Mouse (Mus musculus) limb, embryonic 14.5 days (tissue): ENCODE measurements around the gene Gstp2. TPM values are rescaled to one million over a fixed set of nuclear protein-coding genes. Genes with fewer than 3 reads are reported as not detected.

Experiments used
- ATAC-seq: fragments of 200-750 bp; cut with Nextera tagmentation; 2 replicates; pipeline ENCODE4 v1.8.0; 2017; ENCODE audit warnings: low read depth, moderate number of reproducible peaks, moderate TSS enrichment; ENCODE audit not compliant: low FRiP score
- DNase-seq: peaks from one replicate; pipeline ENCODE4 v3.0.0-alpha.2; 2015; ENCODE audit warnings: low spot score
- H3K27ac ChIP-seq: fragments of 300-500 bp; sonication (generic); replicated peaks from 2 replicates; pipeline ENCODE4 v1.5.1; 2014; ENCODE audit warnings: low read depth, mild to moderate bottlenecking, low read length, moderate library complexity, mixed read lengths
- H3K27me3 ChIP-seq: fragments of 300-500 bp; sonication (generic); 2 replicates; pipeline ENCODE4 v1.6.1; 2014; ENCODE audit warnings: low read length, mixed read lengths; ENCODE audit not compliant: control insufficient read depth, insufficient read depth
- H3K36me3 ChIP-seq: fragments of 300-500 bp; sonication (generic); 2 replicates; pipeline ENCODE4 v1.6.1; 2014; ENCODE audit warnings: mild to moderate bottlenecking, low read length, moderate library complexity, mixed read lengths; ENCODE audit not compliant: control insufficient read depth, insufficient read depth
- H3K4me1 ChIP-seq: fragments of 300-500 bp; sonication (generic); 2 replicates; pipeline ENCODE4 v1.6.1; 2014; ENCODE audit warnings: antibody characterized with exemption, low read length, mixed read lengths; ENCODE audit not compliant: control insufficient read depth, insufficient read depth
- H3K4me2 ChIP-seq: fragments of 300-500 bp; sonication (generic); replicated peaks from 2 replicates; pipeline ENCODE4 v1.6.1; 2014; ENCODE audit warnings: low read depth, mild to moderate bottlenecking, low read length, moderate library complexity; ENCODE audit not compliant: severe bottlenecking
- H3K4me3 ChIP-seq: fragments of 300-500 bp; sonication (generic); replicated peaks from 2 replicates; pipeline ENCODE4 v1.5.1; 2014; ENCODE audit warnings: low read length
- H3K9ac ChIP-seq: fragments of 300-500 bp; sonication (generic); 2 replicates; pipeline ENCODE4 v1.6.1; 2014; ENCODE audit warnings: mild to moderate bottlenecking, low read depth, low read length, moderate library complexity; ENCODE audit not compliant: severe bottlenecking
- H3K9me3 ChIP-seq: fragments of 300-500 bp; sonication (generic); 2 replicates; pipeline ENCODE4 v1.6.1; 2016; ENCODE audit warnings: low read length; ENCODE audit not compliant: control insufficient read depth
- POLR2A ChIP-seq: fragments of 200-500 bp; IDR thresholded peaks from 2 replicates; pipeline ENCODE4 v1.8.0; 2012; ENCODE audit warnings: inconsistent platforms, mild to moderate bottlenecking, moderate library complexity, borderline replicate concordance; ENCODE audit not compliant: insufficient read depth, insufficient read length; ENCODE audit errors: extremely low read depth
- WGBS: fragments of 180-500 bp; shearing (Covaris S2); extraction: QIAGEN DNeasy Blood & Tissue Kit; methylation state at CpG from one replicate; pipeline ENCODE4 v1.1.7; 2014; 5-methylcytosine and 5-hydroxymethylcytosine counted together
- polyA plus RNA-seq, 2 experiments: library from polyadenylated mRNA; depleted of rRNA in 1 of 2; stranded (reverse) in 1 of 2; unstranded in 1 of 2; fragments of >200 nt; fragmentation: Nextera tagmentation in 1 of 2; extraction: Ambion mirVana in 1 of 2; gene quantifications; 2 replicates each; pipeline versions ENCODE4 v1.2.1 to v1.2.3; 2012 to 2014

The Gstp2 gene
- polyA plus RNA-seq, 2 experiments, result 1.7 to 10.8 TPM

DNA sequence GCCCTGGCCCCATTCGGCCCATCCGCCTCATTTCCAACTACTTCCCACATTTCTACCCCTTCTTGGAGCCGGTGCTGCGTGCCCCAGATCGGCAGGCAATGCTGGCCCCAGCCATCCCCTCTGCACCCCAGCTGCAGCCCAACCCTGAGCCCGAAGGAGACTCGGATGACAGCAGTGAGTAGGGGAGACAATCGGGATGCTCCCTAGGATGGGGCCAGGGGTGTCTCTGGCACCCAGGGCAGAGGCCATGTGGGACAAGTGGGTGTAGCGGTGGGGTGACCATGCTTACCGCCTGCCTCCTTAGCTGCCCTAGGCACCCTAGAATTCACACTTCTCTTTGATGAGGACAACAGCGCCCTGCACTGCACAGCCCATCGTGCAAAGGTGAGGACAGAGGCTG is 42.2 kb downstream of the Gstp2 start:
- no peak for DNase-seq
- no peaks in the 10 kb centered on the region for H3K9me3 ChIP-seq
- H3K36me3 ChIP-seq, result peaks cover 42% of the 10 kb centered on the region
- 66% methylated on average over 12 of the region's 12 CpGs for whole genome bisulfite sequencing
- H3K4me3 ChIP-seq, result no peak overlapping the region
- no peak for ATAC-seq
- no peaks in the 10 kb centered on the region for H3K27me3 ChIP-seq
- no peak overlapping the region for H3K9ac ChIP-seq
- no peak overlapping the region for H3K27ac ChIP-seq
- no peak for TF ChIP-seq POLR2A
- H3K4me2 ChIP-seq, result no peak overlapping the region
- peaks cover 12% of the 10 kb centered on the region for H3K4me1 ChIP-seq

- TF ChIP-seq POLR2A, result no peak
- 0 out of 2 replicates have a peak within 1 kb of the TSS, but pooled peaks have one; percentile 5 for H3K9ac ChIP-seq
- WGBS, result 70% methylated on average over 1 of the region's 1 CpGs
- H3K27me3 ChIP-seq, result no peaks in the 10 kb centered on the region
- H3K27ac ChIP-seq, result no peak within 1 kb of the TSS
- peaks cover 12% of the 10 kb centered on the region for H3K4me1 ChIP-seq
- H3K9me3 ChIP-seq, result no peaks in the 10 kb centered on the region
- H3K4me3 ChIP-seq, result no peak within 1 kb of the TSS
- H3K36me3 ChIP-seq, result peaks cover 37% of the 10 kb centered on the region
- DNase-seq (no peak), ATAC-seq (no peak)
- no peak within 1 kb of the TSS for H3K4me2 ChIP-seq
Observed at GRCm38 (mm10) chr19:4003112-4003511, 42.7 kb downstream of the Gstp2 start, which contains the start of gene Doc2g. Gene Doc2g (plus strand): TSS chr19:4003313.

GRCm38 (mm10) chr19:4001752-4002151 is 44.1 kb downstream of the Gstp2 start:
- no peak overlapping the region for H3K27ac ChIP-seq
- no peak for ATAC-seq
- no peaks in the 10 kb centered on the region for H3K9me3 ChIP-seq
- H3K4me1 ChIP-seq, result peaks cover 12% of the 10 kb centered on the region
- DNase-seq, result no peak
- no peak overlapping the region for H3K4me3 ChIP-seq
- H3K4me2 ChIP-seq, result no peak overlapping the region
- no peaks in the 10 kb centered on the region for H3K27me3 ChIP-seq
- 89% methylated on average over 5 of the region's 5 CpGs for WGBS
- H3K36me3 ChIP-seq, result peaks cover 23% of the 10 kb centered on the region
- H3K9ac ChIP-seq, result peak overlapping the region; percentile 81; the same call in 1 of the 2 replicates
- no peak for TF ChIP-seq POLR2A

GRCm38 (mm10) chr19:4000949-4001525 is 44.8 kb downstream of the Gstp2 start:
- peak overlapping the region; percentile 93 for H3K27ac ChIP-seq
- WGBS, result 13% methylated on average over 16 of the region's 17 CpGs
- ATAC-seq, result no peak

DNA sequence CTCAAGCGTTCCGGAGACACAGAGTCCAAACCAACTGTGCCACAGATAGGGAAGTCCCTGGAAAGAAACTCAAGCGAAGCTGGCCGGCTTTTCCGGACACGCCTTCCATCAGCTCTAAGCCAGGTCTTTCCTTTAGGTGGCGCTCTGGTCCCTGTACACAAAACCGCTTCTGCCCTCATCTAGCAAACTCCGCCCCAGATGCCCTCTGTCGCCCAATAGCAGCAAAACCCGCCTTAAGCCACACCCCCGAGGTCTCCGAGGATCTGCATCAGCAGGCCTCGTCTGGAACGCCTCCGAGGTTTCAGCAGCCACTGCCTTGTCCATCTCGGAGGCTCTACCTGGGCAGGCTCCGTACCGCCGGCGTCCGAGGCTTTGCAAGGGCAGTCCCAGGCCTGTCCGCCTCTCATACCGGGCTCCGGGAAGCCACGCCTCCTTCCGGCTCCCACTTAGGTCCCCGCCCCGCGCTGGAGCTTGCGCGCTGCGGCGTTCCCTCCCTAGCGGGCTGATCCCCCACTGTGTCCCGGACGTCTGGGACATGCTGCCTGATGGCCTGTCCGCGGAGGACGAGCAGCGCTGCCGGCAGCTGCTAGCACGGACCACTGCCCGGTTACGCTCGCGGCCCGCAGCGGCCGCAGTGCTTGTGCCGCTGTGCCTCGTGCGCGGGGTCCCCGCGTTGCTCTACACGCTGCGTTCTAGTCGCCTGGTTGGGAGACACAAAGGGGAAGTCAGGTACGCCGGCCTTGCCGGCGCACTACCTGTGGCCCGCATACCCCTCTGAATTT is 45.5 kb downstream of the Gstp2 start, which contains the start of the genes Nudt8 and Gm49405:
Nudt8 (plus strand) TSS at position 462 of the 782 bp plus-strand sequence.
Gm49405 (plus strand) TSS at position 508 of the 782 bp plus-strand sequence.
- H3K27ac ChIP-seq, result peak within 1 kb of the TSS; percentile 93
- H3K36me3 ChIP-seq, result peaks cover 9% of the 10 kb centered on the region
- peak within 1 kb of the TSS; percentile 81 for H3K9ac ChIP-seq
- DNase-seq (peak; percentile 97), ATAC-seq (peak; percentile 92)
- TF ChIP-seq POLR2A, result peak; percentile 93; the same call in 1 of the 2 replicates
- H3K27me3 ChIP-seq, result no peaks in the 10 kb centered on the region
- peaks cover 12% of the 10 kb centered on the region for H3K4me1 ChIP-seq
- H3K4me2 ChIP-seq, result peak within 1 kb of the TSS; percentile 85
- peak within 1 kb of the TSS; percentile 70 for H3K4me3 ChIP-seq
- 1% methylated on average over 50 of the region's 64 CpGs for WGBS
- no peaks in the 10 kb centered on the region for H3K9me3 ChIP-seq

More at GRCm38 (mm10) chr19:4000949-4001525, 44.8 kb downstream of the Gstp2 start:
- peak overlapping the region; percentile 81 for H3K9ac ChIP-seq
- no peak for TF ChIP-seq POLR2A
- peak overlapping the region; percentile 70 for H3K4me3 ChIP-seq
- peaks cover 16% of the 10 kb centered on the region for H3K36me3 ChIP-seq
- H3K9me3 ChIP-seq, result no peaks in the 10 kb centered on the region
- no peak for DNase-seq
- H3K4me1 ChIP-seq, result peaks cover 12% of the 10 kb centered on the region
- H3K4me2 ChIP-seq, result peak overlapping the region; percentile 85
- no peaks in the 10 kb centered on the region for H3K27me3 ChIP-seq
